Mouse (Mus musculus) heart, postnatal 0 days (tissue): ENCODE results near the gene Ptpn6.

Experiments
- CTCF ChIP-seq: IDR thresholded peaks from 2 replicates; pipeline ENCODE4 v1.5.1; 2016; ENCODE audit warnings: antibody characterized with exemption, control low read depth, low read depth
- EP300 ChIP-seq: IDR thresholded peaks from 2 replicates; pipeline ENCODE4 v1.6.1; 2016; ENCODE audit warnings: antibody characterized with exemption, low read depth

GRCm38 (mm10) chr6:124770013-124770412 is 31.5 kb upstream of the Ptpn6 start:
- TF ChIP-seq CTCF (no peak), EP300 (no peak)
